Mouse (Mus musculus) liver, embryonic 14.5 days (tissue): Measurements from ENCODE around the gene Trim71.

Experiments
- CTCF ChIP-seq: IDR thresholded peaks from 2 replicates; pipeline ENCODE4 v1.5.1; 2016; ENCODE audit warnings: antibody characterized with exemption, low read depth, control low read depth
- EP300 ChIP-seq: IDR thresholded peaks from 2 replicates; pipeline ENCODE4 v1.6.1; 2016; ENCODE audit warnings: antibody characterized with exemption, low read depth

DNA sequence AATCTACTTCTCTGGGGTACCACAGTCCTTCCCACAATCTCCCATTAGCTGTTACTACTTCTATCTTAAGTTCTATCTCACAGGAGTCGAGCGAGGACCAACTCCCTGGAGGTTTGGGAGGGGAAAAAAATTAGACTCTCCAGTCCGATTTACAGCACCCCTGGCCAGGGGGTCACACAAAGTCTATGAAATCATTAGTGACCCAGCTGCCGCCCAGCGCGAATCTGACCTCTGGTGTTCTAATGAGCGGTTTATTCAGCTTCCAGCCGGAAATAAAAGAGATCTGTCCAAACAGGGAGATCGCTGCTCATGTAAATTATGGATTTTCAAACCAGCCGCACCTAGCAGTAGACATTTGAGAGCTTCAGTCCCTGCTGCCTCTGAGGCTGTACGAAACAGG, 32.9 kb downstream of the Trim71 start:
- TF ChIP-seq CTCF: no peak
- TF ChIP-seq EP300: no peak
